Mouse (Mus musculus): ENCODE results near the gene Arl8b. TPM values are rescaled to one million over a fixed set of nuclear protein-coding genes. Genes with fewer than 3 reads are reported as not detected.

The Arl8b gene
- polyA plus RNA-seq, 1 experiment from 2014 or later, result 78.7 TPM

Other genes with a start within 250 kb of the Arl8b start
- gene Bhlhe40, start 122.5 kb upstream of the Arl8b start, polyA plus RNA-seq (2014; fragmentation: Nextera tagmentation; extraction: Ambion mirVana), result 17.1 and 20.8 TPM in 2 replicates
- gene Edem1, start 45.5 kb downstream of the Arl8b start, polyA plus RNA-seq (2014; fragmentation: Nextera tagmentation; extraction: Ambion mirVana), result 24.1 and 27.9 TPM in 2 replicates